Mouse (Mus musculus) brain, embryonic 14.5 days (tissue): ENCODE measurements around the gene Paf1. TPM values are rescaled to one million over a fixed set of nuclear protein-coding genes. Genes with fewer than 3 reads are reported as not detected.
"Not testable (repeated sequence)": the region's sequence is repeated elsewhere in the genome, so short reads cannot be mapped to it uniquely, and the experiment has no call there.

Source experiments
- DNase-seq: peaks from one replicate; pipeline ENCODE4 v3.0.0-alpha.2; 2011; ENCODE audit warnings: low read depth
- CTCF ChIP-seq: fragments of 200-500 bp; IDR thresholded peaks from 2 replicates; pipeline ENCODE4 v1.5.1; 2012; ENCODE audit warnings: inconsistent platforms, mild to moderate bottlenecking, moderate library complexity, borderline replicate concordance; ENCODE audit not compliant: insufficient read depth, insufficient read length; ENCODE audit errors: extremely low read depth
- POLR2A ChIP-seq: fragments of 200-500 bp; IDR thresholded peaks from 2 replicates; pipeline ENCODE4 v1.6.1; 2012; ENCODE audit warnings: mild to moderate bottlenecking, inconsistent platforms, borderline replicate concordance; ENCODE audit not compliant: poor library complexity, insufficient read depth, insufficient read length, severe bottlenecking; ENCODE audit errors: extremely low read depth
- polyA plus RNA-seq: library from polyadenylated mRNA; depleted of rRNA; stranded (reverse); fragments of >200 nt; gene quantifications from 2 replicates; pipeline ENCODE4 v1.2.3, GENCODE M21; 2012

The Paf1 gene
- polyA plus RNA-seq, 1 experiment = 105 TPM

DNA sequence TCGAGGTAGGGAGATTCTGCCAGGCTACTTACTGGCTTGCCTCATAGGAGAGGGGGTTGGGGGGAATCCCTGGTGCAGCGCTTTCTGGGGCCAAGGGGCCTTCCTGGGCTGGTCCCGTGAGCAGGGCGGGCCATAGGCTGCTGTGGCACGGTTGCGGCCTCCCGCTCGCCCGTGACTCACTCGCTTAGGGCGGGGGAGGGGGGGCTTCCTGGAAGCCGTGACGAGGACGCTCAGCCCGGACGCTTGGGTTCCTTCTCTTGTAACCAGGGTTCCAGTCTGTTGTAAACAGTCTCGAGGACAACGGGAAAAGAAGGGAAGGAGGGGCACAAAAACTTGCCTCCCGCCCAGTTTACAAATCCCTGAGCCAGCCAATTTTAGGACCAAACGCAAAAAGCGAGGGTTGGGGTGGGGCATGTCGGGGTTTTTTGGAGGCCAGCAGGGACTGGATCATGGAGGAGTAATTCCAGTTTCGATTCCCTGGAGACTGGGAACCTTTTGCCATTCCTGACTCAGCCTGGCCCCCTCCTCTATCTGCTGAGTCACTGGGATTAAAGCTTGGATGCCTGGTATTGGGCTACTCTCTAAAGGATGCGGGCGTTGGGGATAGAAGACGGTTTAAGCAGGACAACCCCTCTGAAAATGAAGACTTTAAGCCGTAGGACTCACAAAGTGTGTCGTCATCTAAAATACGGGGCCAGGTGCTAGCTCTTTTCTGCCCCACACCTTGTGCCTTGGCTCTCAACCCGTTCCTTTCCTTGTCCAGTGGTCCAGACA, 11.5 kb upstream of the Paf1 start:
- TF ChIP-seq CTCF = no peak
- TF ChIP-seq POLR2A = no peak
- DNase-seq = peak; percentile 46

DNA sequence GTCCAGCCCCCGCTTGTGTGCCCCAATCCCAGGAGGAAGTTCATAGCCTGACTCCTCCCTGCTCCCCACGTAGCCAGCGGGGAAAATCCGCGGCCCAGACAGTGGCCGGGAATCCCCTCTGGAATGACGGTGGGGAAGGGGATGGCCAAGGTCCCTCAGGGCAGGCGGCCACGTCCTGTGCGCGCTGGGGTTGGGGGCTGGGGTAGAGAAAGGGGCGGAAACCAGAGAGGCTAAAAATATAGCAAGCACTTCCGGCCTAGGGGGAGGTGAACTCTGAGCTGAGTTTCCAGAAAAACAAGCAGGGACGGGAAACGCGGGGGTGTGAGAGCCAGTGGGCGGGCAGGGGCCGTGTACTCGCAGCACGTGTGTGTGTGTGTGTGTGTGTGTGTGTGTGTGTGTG, 10.8 kb upstream of the Paf1 start:
- no peak for TF ChIP-seq POLR2A
- TF ChIP-seq CTCF = no peak
- peak; percentile 66 for DNase-seq

- DNase-seq = no peak
- TF ChIP-seq CTCF (no peak), POLR2A (no peak)
Measured at GRCm38 (mm10) chr7:28382347-28382951, 10.3 kb upstream of the Paf1 start.

DNA sequence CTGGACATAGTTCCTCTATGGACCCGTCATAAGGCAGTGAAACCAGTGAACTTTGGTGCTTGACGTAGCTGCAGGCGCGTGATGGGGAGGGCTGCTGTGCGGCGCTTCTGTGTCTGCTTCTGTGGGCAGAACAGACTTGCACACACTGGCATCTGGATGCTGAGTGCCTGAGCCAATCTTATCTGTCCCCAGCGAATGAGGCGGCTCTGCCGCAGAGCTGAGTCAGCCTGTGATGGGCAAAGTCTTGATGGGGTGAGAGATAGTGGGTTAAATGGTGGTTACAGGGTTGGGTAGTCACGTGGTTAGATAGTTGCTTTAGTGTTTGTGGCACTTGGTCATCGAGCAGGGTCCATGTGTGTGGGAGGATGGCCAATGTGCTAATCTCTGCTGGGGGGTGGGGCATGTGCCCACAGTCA, 9.8 kb upstream of the Paf1 start:
- no peak for TF ChIP-seq POLR2A
- TF ChIP-seq CTCF = no peak
- no peak for DNase-seq

GRCm38 (mm10) chr7:28383606-28384005, 9.1 kb upstream of the Paf1 start:
- no peak for DNase-seq
- TF ChIP-seq CTCF = no peak
- no peak for TF ChIP-seq POLR2A

- TF ChIP-seq CTCF = no peak
- no peak for TF ChIP-seq POLR2A
- DNase-seq = no peak
Measured at GRCm38 (mm10) chr7:28384162-28384561, 8.6 kb upstream of the Paf1 start.

- TF ChIP-seq POLR2A (no peak), CTCF (no peak)
- DNase-seq = no peak
Measured at GRCm38 (mm10) chr7:28385196-28385595, 7.6 kb upstream of the Paf1 start.

DNA sequence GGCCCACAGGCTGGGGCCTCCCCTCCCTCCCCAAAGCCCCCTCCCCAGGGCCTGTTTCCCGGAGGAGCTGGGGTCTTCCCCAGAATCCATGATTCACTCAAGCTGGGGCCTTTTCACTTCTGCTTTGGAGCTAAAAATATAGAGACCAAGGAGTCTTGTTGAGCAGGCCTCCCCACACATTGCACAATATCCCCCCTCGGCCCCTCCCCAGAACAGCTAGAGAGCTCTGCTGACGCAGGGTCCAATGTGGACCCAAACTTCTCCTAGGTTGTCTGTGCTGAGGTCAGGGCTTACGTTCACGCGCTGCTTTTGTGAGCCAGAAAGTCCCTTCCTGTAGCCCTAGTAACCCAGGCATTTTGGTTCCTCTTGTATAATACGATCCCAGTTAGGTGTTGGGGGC, 6.7 kb upstream of the Paf1 start:
- no peak for TF ChIP-seq CTCF
- no peak for TF ChIP-seq POLR2A
- no peak for DNase-seq

GRCm38 (mm10) chr7:28386462-28386861, 6.3 kb upstream of the Paf1 start:
- DNase-seq = peak; percentile 87
- TF ChIP-seq POLR2A (no peak), CTCF (peak; percentile 96)

- not testable (repeated sequence) for DNase-seq
Measured at GRCm38 (mm10) chr7:28386877-28387276, 5.9 kb upstream of the Paf1 start.

GRCm38 (mm10) chr7:28387384-28387783, 5.4 kb upstream of the Paf1 start:
- not testable (repeated sequence) for DNase-seq

GRCm38 (mm10) chr7:28390331-28390730, 2.4 kb upstream of the Paf1 start:
- DNase-seq = no peak
- no peak for TF ChIP-seq POLR2A
